Mouse (Mus musculus) gastrocnemius, postnatal 25 days (tissue): Measurements from ENCODE around the gene Cds2. TPM values are rescaled to one million over a fixed set of nuclear protein-coding genes. Genes with fewer than 3 reads are reported as not detected.
A peak's percentile ranks its signal among the peaks of the same experiment; 100 is the strongest.
"Not testable (repeated sequence)": the region's sequence is repeated elsewhere in the genome, so short reads cannot be mapped to it uniquely, and the experiment has no call there.

Experiments
- DNase-seq: peaks from one replicate; pipeline ENCODE4 v3.0.0; 2022
- total RNA-seq, 2 experiments: library from RNA; stranded (reverse); gene quantifications; 1 replicate in 1 of 2; 2 replicates in 1 of 2; pipeline ENCODE4 v1.2.3; 2021

Gene Cds2
- total RNA-seq, 2 experiments from 2014 or later = 12.5 to 16.8 TPM

DNA sequence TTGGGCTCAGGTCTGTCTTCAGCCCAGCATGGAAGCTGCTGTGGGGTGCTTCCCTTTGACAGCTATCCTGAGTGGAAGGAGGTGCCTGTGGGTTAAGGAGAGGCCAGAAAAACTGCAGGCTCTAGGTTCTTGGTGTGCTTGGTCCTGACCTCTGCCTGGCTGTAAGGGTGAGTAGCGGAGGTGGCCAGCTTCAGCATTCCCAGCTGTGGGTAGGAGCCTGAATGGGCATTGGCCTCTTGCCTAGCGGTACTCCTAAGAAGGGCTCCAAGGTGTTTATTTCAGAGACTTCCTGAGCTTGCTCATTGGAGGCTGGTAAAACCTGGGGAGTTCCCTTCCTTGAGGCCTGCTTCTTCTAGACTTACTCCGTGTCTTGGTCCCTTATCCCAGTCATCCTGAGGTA lies 28.3 kb downstream of the Cds2 start:
- DNase-seq = peak; percentile 50

DNA sequence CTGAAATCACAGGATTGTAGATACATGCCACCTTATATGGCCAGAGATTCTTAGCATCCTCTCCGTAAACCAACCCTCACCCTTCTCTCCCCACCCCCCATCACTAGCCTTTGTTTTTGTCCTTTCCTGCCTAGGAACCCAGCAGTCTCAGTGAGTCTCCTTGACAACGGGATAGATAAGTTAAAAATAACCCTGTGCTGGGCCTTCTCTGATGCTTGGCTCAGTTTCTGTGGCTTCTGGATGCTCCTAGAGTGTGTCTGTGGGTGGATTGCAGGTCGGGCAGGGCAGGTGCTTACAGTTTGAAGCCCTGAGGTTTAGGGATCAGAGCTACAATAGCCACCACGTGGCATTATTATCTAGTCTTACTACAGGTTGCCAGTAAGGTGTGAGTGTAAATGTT lies 29.1 kb downstream of the Cds2 start:
- DNase-seq = no peak

DNA sequence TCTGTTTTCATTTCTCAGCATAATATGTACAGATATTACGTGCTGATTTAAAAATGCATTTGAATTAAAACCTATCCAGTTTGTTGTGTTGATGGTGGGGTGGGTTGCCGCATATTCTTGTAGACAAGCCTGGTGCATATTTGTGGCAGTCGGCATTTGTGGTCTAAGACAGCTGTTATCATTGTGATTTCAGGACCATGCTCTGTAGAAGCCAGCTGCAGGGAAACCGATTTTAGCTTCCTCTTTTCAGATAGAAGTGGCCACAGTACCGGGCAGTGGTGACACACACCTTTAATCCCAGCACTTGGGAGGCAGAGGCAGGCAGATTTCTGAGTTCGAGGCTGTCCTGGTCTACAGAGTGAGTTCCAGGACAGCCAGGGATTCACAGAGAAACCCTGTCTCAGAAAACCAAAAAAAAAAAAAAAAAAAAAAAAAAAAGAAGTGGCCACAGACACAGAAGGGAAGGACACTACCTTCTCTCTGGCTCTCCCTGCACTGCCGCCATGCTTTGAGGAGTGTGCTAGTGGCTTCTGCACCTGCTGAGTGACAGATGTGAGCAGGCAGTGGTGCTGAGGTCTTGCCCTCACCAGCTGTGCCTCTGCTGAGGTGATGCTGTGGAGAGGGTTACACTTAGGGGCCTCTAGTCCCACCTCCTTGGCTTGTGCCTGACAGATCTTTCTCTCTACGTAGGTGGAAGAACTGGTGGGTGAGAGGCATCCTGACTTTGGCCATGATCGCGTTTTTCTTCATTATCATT lies 30.9 kb downstream of the Cds2 start:
- DNase-seq = no peak

DNA sequence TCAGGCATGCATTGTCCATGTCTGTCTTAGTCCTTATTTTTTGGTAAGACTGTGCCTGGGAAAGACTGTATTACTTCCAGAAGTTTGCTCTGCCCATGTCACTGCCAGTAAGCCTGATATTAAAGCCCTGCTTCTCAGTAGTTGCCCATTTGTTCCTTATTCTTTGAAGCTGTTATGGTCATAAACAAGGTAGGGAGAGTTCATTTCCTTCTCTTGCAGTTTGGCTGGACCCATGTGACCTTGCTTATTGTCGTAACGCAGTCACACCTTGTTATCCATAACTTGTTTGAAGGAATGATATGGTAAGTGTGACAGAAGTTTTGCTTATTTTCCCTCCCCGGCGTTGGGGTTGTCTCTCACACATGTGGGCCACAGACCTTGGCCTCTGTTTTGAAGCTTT lies 35.3 kb downstream of the Cds2 start:
- no peak for DNase-seq

DNA sequence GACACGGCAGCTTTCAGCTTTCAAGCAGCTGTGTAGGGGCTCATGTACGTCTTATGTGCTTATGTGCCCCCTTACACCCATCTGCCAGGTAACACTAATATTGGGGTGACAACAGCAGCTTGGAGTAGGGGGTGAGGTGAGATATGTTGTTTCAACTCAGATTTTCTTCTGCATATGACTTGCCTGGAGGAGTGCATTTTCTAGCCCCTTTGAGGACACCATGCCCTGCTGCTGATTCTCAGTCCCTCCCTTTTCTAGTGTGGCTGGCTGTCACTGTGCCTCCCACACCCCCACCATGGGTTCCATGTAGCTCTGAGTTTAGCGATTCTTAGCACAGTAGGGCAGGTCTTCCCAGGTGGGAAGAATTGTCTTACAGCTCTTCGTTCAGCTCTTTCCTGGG lies 38.5 kb downstream of the Cds2 start:
- no peak for DNase-seq

DNA sequence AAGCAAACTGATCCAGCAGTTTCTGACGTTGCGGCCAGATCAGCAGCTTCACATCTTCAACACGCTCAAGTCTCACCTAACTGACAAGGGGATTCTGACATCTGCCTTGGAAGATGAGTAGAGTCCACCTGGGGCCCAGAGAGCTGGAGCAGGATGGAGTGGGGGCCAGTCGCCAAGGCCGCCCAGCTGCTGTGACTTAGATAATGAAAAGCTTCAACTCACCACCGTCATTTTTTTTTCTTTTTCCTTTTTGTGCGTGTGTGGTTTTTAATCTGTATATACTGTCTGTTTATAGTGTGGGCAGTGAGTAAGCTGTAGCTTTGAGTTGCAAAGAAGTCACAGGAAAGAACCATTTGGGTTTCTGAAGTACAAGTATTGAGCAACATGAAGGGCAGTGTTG lies 42.2 kb downstream of the Cds2 start:
- no peak for DNase-seq

DNA sequence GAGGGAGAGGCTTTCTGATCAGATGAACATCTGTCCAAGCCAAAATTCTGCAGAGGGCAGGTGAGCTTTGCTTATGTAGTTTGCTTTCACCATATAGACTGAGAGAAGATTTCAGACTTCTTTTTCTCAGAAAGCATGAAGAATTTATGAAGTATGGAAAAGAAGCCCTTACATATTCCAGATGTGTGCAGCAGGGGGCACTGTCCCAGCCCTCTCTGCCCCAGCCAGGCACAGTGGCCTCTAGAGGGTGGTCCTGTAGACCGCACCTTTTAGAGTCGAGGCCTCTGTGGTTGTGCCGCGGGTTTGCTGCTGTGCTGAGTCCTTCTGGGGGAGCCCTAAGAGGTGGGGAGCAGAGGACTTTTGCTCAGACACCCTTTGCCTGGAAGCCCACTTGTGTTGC lies 43.0 kb downstream of the Cds2 start:
- no peak for DNase-seq

DNA sequence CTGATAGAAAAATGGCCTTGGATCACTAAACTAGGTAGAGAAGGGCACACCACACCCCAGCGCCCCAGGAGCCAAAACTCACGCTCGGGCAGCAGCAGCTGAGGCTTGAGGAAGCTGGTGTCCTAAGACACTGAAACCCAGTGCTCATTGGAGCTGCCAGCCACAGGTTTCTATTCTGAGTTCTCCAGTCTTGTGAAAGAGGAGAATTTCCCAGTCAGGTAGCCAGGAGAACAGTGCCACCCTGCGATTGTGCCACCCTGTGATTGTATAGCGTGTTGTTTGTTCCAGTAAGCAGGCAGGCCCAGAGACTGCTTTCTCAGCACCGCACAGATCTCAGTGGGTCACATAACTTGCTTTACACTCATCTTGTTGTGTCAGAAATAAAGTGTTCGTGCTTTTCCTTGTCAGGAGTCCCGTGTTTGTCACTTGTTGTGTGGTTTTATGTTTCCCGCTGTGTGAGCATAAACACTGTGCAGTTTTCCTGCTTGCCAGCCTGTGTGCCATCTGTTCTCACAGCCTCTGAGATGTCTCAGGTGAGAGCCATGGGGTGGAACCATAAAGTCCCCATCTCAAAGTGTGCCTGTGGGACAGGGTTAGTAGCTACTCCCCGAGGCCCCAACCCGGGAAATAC lies 44.4 kb downstream of the Cds2 start:
- DNase-seq = peak; percentile 37

DNA sequence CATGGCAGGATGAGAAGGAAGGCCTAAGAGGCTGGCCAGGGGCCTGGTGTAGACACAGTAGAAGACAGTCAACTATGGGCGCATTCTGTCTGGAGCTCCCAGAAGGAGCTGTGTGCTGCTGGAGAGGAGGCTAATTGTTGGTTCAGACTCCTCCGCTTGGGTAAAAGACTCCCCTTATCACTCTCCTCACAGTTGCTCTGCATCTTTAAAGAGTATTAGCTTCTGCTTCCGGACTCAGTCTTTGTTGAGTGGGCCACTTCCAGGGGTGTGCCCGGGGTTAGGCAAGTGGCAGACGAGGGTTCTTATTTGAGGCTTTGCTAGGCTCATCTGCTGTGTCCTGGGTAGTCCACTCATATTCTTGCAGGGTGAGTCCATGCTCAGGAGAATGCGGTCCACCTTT lies 45.9 kb downstream of the Cds2 start:
- DNase-seq = no peak

DNA sequence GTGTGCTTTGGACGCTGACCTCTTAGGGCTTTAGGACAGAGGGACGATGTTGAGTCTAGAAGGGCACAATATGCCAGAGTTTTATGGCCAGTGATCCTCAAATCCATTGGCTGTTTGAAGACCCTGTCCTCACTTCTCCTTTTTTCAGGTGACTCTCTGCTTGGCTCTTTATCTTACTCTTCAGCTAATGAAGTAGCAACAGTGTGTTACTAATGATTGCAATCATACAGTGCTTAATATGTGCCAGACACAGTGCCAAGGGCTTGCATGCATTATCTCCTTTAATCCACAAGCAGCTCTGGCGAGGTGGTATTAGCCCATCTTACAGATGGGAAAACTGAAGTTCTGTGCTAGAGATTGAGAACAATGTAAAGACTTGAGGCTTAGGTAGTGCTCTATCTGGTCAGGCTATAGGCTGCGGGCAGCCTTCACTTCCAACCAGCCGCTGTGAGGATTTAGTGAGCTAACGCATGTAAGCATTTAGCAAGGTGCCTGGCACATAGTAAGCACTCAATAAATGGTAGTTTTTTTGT lies 46.5 kb downstream of the Cds2 start:
- no peak for DNase-seq

DNA sequence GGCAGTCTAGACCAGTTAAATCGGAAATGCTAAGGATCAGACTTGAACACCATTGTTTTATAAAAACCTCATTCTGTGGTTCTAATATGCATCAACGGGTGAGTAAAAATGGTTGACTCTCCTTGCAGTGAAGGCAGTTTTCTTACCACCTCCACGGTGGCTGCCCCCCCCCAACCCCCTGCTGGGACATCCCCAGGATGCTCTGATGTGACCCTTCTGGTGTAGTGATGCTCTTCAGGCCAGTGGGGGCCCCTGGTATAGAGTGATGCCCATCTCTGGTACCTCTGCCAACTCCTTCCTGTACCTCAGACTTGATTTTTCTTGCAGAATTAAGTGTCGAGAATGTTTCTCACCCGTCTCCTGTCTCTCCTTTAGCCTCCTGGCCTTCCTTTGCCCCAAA lies 49.7 kb downstream of the Cds2 start:
- no peak for DNase-seq

DNA sequence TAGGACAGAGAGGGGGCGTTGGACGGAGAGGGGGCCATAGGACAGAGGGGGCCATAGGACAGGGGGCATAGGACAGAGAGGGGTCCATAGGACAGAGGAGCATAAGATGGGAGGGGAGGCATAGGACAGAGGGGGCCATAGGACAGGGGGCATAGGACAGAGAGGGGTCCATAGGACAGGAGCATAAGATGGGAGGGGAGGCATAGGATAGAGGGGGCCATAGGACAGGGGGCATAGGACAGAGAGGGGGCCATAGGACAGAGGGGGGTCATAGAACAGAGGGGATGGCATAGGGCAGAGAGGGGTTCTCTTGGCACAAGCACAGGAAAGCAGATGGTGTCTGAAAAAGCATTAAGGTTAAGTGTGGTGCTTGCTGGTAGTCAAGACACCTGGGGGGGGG lies 50.6 kb downstream of the Cds2 start:
- DNase-seq = no peak

DNA sequence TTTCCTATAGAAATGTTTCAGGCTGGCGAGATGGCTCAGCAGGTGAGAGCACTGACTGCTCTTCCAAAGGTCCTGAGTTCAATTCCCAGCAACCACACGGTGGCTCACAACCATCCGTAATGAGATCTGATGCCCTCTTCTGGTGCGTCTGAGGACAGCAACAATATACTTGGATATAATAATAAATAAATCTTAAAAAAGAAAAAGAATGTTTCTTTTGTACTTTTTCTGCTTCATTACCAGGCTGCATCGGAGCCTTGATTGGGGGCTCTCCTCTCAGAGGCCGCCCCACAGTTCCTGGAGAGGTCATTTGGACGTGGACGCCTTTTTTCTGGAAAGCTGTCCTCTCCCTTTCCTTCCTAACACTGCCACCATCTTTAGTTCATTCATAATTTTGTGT lies 51.1 kb downstream of the Cds2 start:
- not testable (repeated sequence) for DNase-seq

DNA sequence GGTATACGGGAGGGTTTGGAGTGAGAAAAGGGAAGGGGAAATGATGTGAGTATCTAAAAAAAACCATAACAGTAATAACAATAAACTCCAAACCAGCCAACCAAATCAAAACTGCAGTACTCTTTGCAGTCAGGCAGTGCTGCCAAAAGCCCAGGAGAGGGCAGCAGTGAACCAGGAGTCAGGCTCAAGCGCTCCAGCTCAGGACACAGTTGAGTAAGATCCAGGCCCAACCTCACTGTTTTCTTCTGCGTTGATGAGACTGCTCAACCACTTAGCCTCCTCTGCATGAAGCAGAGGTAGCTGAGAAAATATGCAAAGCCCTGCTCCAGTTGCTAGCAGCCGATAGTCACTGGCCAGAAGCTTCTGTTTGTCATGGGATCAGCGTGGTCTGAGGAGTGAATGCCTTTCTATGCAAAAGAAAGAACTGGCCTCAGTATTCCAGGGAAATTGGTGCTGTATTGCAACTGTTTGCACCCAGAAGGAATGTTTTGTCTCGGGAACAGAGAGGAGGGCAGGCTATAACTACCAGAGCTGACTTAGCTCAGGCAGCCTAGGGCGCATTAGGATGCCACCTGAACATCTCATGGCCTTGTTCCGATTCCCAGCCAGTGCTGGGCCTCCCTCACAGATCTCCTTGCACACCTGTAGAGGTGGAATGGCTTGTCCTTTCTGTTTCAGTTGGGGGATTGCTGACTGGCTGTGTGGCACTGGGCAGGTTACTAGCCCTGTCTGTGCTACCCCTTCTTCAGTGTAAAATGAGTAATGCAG lies 53.3 kb downstream of the Cds2 start:
- DNase-seq = peak; percentile 33

DNA sequence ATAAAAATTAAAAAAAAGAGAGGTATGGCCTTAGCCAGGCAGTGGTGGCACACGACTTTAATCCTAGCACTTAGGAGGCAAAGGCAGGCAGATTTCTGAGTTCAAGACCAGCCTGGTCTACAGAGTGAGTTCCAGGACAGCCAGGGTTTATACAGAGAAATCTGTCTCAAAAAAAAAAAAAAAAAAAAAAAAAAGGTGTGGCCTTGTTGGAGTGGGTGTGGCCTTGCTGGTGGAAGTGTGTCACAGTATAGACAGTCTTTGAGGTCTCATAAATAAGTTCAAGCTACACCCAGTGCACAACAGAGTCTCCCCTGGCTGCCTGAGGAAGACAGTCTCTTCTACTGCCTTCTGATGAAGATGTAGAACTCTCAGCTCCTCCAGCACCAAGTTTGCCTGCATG lies 54.2 kb downstream of the Cds2 start:
- no peak for DNase-seq

DNA sequence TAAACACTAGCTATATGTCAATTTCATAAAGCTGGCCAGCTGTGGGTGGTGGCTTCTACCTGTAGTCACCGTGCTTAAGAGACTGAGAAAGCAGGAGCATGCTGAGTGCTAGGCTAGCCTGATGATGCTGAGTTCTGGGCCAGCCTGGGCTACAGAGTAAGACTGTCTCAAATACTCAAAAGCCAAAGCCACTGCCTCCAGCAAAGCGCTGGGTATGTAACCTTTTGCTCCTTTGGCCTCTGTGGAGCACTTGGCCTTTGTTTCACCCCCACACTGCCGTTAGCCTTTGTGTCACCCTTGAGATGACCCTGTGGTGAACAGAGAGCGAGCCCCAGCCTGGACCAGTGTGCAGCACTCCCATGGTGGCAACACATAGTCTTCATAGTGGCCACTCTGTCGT lies 57.6 kb downstream of the Cds2 start:
- DNase-seq = no peak

DNA sequence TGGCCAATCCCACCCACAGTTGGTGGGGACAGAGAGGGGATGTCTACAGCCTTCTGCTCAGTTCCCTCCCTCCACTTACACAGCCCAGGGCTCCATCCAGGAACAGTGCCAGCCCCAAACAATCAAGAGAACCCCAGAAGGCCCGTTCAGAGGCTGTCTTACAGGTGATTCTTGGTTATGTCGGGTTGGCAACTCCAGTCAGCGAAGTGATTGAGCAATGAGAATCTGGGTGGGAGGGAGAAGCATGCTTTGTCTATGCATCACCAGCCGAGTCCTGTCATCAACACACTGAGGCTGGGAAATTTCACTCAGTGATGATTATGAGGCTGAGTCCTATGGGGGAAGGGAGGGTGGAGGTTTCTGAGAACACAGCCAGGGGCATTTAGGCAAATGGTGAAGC lies 60.6 kb downstream of the Cds2 start:
- no peak for DNase-seq

DNA sequence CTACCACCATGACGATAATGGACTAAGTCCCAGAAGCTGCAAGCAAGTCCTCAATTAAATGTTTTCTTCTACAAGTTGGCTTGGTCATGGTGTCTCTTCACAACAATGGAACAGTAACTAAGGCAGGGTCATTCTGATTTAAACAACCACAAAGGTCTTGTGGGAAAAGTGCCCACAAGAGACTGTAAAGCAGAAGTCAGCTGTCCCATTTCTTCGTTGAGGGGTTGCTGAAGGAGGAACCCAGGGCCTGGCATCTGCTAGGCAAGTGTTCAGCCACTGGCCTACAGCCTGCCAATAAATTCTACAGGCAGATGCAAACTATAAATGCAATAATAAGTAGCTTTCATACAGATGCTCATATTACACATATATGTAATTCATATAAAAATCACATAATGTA lies 74.3 kb downstream of the Cds2 start:
- no peak for DNase-seq

DNA sequence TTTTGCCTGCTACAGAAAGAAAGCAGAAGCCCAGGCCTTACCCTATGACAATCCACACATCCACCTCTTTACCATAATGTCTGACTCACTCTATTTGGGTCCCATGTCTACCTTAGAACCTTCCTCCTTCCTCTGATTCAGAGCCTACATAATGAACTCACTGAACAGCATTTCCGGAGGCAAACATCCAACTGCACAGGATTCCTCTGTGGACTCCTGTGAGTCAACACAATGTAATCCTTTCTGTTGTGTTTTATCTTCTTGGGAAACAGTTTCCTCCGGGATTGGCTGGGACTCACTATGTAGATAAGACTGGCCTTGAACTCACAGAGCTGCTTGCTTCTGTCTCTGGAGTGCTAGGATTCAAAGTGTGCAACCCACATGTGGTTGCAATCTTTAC lies 77.4 kb downstream of the Cds2 start:
- no peak for DNase-seq

DNA sequence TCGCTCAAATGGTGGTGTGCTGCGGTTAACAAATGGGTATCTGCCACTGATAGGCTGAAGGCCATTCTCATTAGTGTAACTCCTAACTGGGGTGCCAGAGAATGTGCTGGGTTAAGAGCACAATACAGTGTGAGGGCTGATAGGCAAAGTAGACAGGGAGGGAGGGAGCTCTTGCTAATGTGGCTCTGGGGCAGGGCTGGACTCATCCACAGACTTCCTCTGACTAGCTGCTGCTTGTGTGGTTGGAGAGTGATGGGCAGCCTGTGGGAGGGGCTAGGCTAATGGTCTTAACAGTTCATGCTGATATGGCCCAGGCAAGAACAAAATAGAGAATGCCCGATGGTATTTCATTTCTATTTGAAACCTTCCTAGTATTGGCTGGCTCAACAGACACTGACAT lies 78.3 kb downstream of the Cds2 start:
- no peak for DNase-seq

DNA sequence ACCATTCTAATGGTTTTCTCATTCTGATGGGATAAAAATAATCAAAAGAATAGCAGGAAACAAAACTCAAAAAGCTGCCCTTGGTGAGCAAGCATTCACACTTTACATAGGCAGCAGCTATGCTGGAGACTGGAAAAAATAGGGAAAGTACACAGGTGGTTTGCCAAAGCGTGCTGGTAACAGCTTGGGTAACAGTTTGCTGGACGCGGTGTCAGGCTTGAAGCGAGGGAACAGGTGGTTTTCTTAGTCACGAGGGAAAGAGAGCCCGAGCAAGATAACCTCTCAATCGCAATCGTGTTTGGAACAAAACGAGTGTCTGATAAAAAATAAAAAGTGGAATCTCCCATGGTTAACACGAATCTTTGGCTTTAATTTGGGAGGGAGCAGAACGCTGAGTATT lies 80.9 kb downstream of the Cds2 start:
- no peak for DNase-seq
